In genomic region chr6:73210445-73210972, GRCm38 (mm10) we compare ENCODE assay signal across 14 mouse cellular contexts. TPM values are rescaled to one million over a fixed set of nuclear protein-coding genes. Genes with fewer than 3 reads are reported as not detected.
DNase-seq lines count a peak whose midpoint lies in the region; ATAC-seq and TF ChIP-seq lines count a peak whose summit lies in the region.
"Had no signal": no experiment of that assay in that cellular context is flagged by ENCODE, and none has a peak within 500 bp of the region (broad histone marks: within the 10 kb centered on the region; RNA-seq: fewer than 3 reads in every experiment).

No protein-coding gene starts in this region.

- H3K79me2 ChIP-seq in CH12.LX (replicated peaks; ENCODE audit: control insufficient read depth, extremely low read depth, insufficient read depth, poor library complexity, severe bottlenecking), result no peaks in the 10 kb centered on the region

- H3K27me3 ChIP-seq in CH12.LX (replicated peaks), result no peaks in the 10 kb centered on the region
- H3K27me3 ChIP-seq in forebrain, embryonic 15.5 days, result no peaks in the 10 kb centered on the region
- H3K27me3 ChIP-seq: forebrain, embryonic 12.5 days; limb, embryonic 13.5 days; neural tube, embryonic 12.5 days had no signal

- 82% methylated on average over 4 of the region's 4 CpGs for WGBS in forebrain, embryonic 15.5 days

- no peak for ATAC-seq in forebrain, embryonic 15.5 days (replicated peaks)

- H3K27ac ChIP-seq in CH12.LX (ENCODE audit: insufficient read depth, low read depth), result no peak overlapping the region
- no peak overlapping the region for H3K27ac ChIP-seq in forebrain, embryonic 15.5 days (replicated peaks)
- H3K27ac ChIP-seq: forebrain, embryonic 12.5 days; limb, embryonic 13.5 days; neural tube, embryonic 12.5 days had no signal

- H3K36me3 ChIP-seq in CH12.LX (replicated peaks in 1 of 2; ENCODE audit: control insufficient read depth in 1 of 2, insufficient read depth in 1 of 2, low read length in 1 of 2), result no peaks in the 10 kb centered on the region
- no peaks in the 10 kb centered on the region for H3K36me3 ChIP-seq in forebrain, embryonic 15.5 days
- H3K36me3 ChIP-seq: forebrain, embryonic 12.5 days; limb, embryonic 13.5 days; neural tube, embryonic 12.5 days had no signal

- H3K9me3 ChIP-seq in CH12.LX (replicated peaks; ENCODE audit: low read length), result no peaks in the 10 kb centered on the region
- H3K9me3 ChIP-seq in forebrain, embryonic 15.5 days, result no peaks in the 10 kb centered on the region
- H3K9me3 ChIP-seq: forebrain, embryonic 12.5 days; limb, embryonic 13.5 days; neural tube, embryonic 12.5 days had no signal

- in situ Hi-C loops in CH12.LX (cut with MboI; ENCODE audit: low pct_ligation_motif_present, low pct_unique_long_range_greater_than_20kb, low sequenced_read_pairs), result no loop called here

- no peak for TF ChIP-seq POLR2A in CH12.LX (IDR thresholded peaks at IDR 0.05; ENCODE audit: low read depth, low read length)

- DNase-seq in A20 (ENCODE audit: low read depth, low spot score) (peak; percentile 5), CH12.LX (ENCODE audit: extremely low read depth) (peak; percentile 81)
- peak; percentile 81 for DNase-seq in induced T-regulatory cell, adult 2 months (ENCODE audit: low read depth)
- peak; percentile 71 to 75 for DNase-seq in spleen, postnatal 36 days (ENCODE audit: low spot score in 2 of 2)
- DNase-seq in retina, embryonic 14.5 days (ENCODE audit: low spot score), result no peak
- DNase-seq in neural tube, embryonic 10.5 days (ENCODE audit: extremely low spot score, low spot score), result no peak
- no peak for DNase-seq in cerebellum, adult 11-12 months
- DNase-seq: heart, postnatal 10 days; kidney, adult 18-20 months; lung, postnatal 10 days had no signal

- TF ChIP-seq CTCF in CH12.LX (conservative IDR thresholded peaks at IDR 0.05 in 1 of 2, IDR thresholded peaks at IDR 0.05 in 1 of 2; ENCODE audit: low read depth in 2 of 2, low read length in 2 of 2), result no peak

- TF ChIP-seq RAD21 in CH12.LX (IDR thresholded peaks at IDR 0.05; ENCODE audit: low read depth, low read length), result no peak

- H3K9ac ChIP-seq in CH12.LX (ENCODE audit: insufficient read depth, low read depth), result no peak overlapping the region
- no peak overlapping the region for H3K9ac ChIP-seq in forebrain, embryonic 15.5 days (replicated peaks)
- H3K9ac ChIP-seq: forebrain, embryonic 12.5 days; limb, embryonic 13.5 days; neural tube, embryonic 12.5 days had no signal

- H3K4me1 ChIP-seq in CH12.LX (ENCODE audit: control insufficient read depth in 1 of 2, insufficient read depth in 2 of 2), result peaks cover 0 to 16% of the 10 kb centered on the region in 2 experiments; a peak in 3 of 4 replicates
- no peaks in the 10 kb centered on the region for H3K4me1 ChIP-seq in forebrain, embryonic 15.5 days
- H3K4me1 ChIP-seq: forebrain, embryonic 12.5 days; limb, embryonic 13.5 days; neural tube, embryonic 12.5 days had no signal

- dilution Hi-C loops in CH12.LX (cut with MboI; ENCODE audit: extremely low pct_ligation_motif_present, extremely low pct_unique_long_range_greater_than_20kb, low sequenced_read_pairs), result no loop called here

- H3K4me2 ChIP-seq in CH12.LX (ENCODE audit: insufficient read depth, low read depth, poor library complexity, severe bottlenecking), result no peak overlapping the region
- H3K4me2 ChIP-seq in forebrain, embryonic 15.5 days (replicated peaks), result no peak overlapping the region
- H3K4me2 ChIP-seq: forebrain, embryonic 12.5 days; limb, embryonic 13.5 days; neural tube, embryonic 12.5 days had no signal

- H3K4me3 ChIP-seq in CH12.LX (replicated peaks in 1 of 3; ENCODE audit: low read depth in 2 of 3, low read length in 2 of 3, poor library complexity in 1 of 3), result no peak overlapping the region
- H3K4me3 ChIP-seq in forebrain, embryonic 15.5 days, result no peak overlapping the region
- H3K4me3 ChIP-seq: forebrain, embryonic 12.5 days; limb, embryonic 13.5 days; neural tube, embryonic 12.5 days had no signal

- peak; percentile 51; the same call in 1 of the 2 replicates for TF ChIP-seq EP300 in CH12.LX (IDR thresholded peaks at IDR 0.05; ENCODE audit: low read length)

TF ChIP-seq in CH12.LX, 34 proteins besides CTCF, POLR2A, EP300 and RAD21:
- TF ChIP-seq ETS1 (conservative IDR thresholded peaks at IDR 0.05; ENCODE audit: low read depth, low read length) (peak; percentile 25; the same call in 1 of the 2 replicates), JUND (conservative IDR thresholded peaks at IDR 0.05; ENCODE audit: low read depth, low read length) (peak; percentile 29; the same call in 1 of the 2 replicates), JUN (IDR thresholded peaks at IDR 0.05; ENCODE audit: insufficient read depth, low read depth, low read length) (no peak), BHLHE40 (IDR thresholded peaks at IDR 0.05; ENCODE audit: low read depth, low read length) (peak; percentile 43; the same call in 1 of the 2 replicates), MAX (IDR thresholded peaks at IDR 0.05; ENCODE audit: low read length) (0 out of 2 replicates have a peak, but pooled peaks have one; percentile 14), POLR2AphosphoS2 (IDR thresholded peaks at IDR 0.05; ENCODE audit: low read depth, low read length) (no peak), TCF12 (IDR thresholded peaks at IDR 0.05; ENCODE audit: low read depth, low read length) (0 out of 2 replicates have a peak, but pooled peaks have one; percentile 22), NELFE (IDR thresholded peaks at IDR 0.05; ENCODE audit: low read depth, low read length) (no peak), ELF1 (IDR thresholded peaks at IDR 0.05; ENCODE audit: low read depth, low read length) (peak; percentile 35; the same call in 1 of the 2 replicates), MAFK (IDR thresholded peaks at IDR 0.05; ENCODE audit: insufficient replicate concordance, low read length) (peak; percentile 11; the same call in 1 of the 2 replicates)

RNA-seq across cellular contexts. Expression of gene Dnah6, which starts 10.9 kb away (rescaled TPM):
- under 0.01 TPM in 1 of 2 replicates, not detected in the other for total RNA-seq in CH12.LX (2012; rRNA removed)
- 0.04 and 0.07 TPM in 2 replicates for total RNA-seq in CH12.LX (2014; rRNA removed)
- 0.06 TPM in 1 of 2 replicates, not detected in the other for polyA plus RNA-seq in CH12.LX (2012; ENCODE audit: insufficient read length, low read depth)
- 0.27 and 0.37 TPM in 2 replicates for polyA plus RNA-seq in forebrain, embryonic 15.5 days (2015; fragmentation: Nextera tagmentation; extraction: Ambion mirVana)

RNA-seq across cellular contexts. Expression of gene Suclg1, which starts 37.7 kb away (rescaled TPM):
- total RNA-seq in CH12.LX (2012; rRNA removed) (114 and 127 TPM in 2 replicates), CH12.LX (2014; rRNA removed) (112 and 116 TPM in 2 replicates)
- polyA plus RNA-seq in CH12.LX (2012; ENCODE audit: insufficient read length, low read depth), result 169 and 179 TPM in 2 replicates
- 132 TPM in 2 replicates for polyA plus RNA-seq in forebrain, embryonic 15.5 days (2015; fragmentation: Nextera tagmentation; extraction: Ambion mirVana)

Comparison
In these comparisons a context has a peak if more than half of its experiments do, and no peak if none do; other contexts are left out.
1. DNase-seq: peak in A20 (single experiment), CH12.LX (single experiment), induced T-regulatory cell, adult 2 months (single experiment) and spleen, postnatal 36 days (2 of 2); none in retina, embryonic 14.5 days (single experiment), neural tube, embryonic 10.5 days (single experiment) and cerebellum, adult 11-12 months (single experiment).